ENCODE assay signal across 8 mouse cellular contexts in the genomic region with DNA sequence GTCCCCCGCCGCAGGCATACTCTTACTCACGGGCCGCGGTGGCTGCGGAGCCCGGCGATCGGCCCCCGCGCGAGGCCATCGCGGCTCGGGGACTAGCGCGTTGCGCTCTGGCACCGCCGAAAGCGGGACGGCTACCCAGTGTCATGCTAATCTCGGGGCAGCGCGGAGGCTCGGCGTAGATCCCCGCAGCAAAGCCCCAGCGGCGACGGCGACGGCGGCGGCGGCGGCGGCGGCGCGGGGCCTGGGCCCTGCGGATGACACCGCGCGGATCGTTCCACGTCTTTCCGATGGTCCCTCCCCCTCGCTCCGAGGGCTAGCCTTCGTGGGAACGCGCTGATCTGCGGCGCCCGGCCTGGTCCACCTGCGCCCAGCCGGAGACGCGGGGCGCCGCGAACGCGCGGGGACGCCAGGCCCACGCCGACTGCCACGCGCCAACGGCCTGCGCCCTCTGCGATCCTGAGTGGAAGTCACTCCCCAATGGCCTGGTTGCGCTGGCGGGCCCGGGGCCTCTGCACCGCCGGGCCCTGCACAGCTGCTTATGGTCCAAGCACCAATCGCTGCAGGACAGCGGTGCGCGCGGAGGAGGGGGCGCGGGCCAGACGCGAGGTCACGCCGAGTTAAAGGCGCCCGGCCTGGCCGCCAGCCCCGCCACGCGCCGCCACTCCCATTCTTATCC.
DNase-seq lines count a peak whose midpoint lies in the region; ATAC-seq and TF ChIP-seq lines count a peak whose summit lies in the region.

No protein-coding gene starts in this region.

- H3K9me3 ChIP-seq in embryonic facial prominence, embryonic 13.5 days, result no peaks in the 10 kb centered on the region
- no peaks in the 10 kb centered on the region for H3K9me3 ChIP-seq in limb, embryonic 13.5 days
- no peaks in the 10 kb centered on the region for H3K9me3 ChIP-seq in midbrain, embryonic 16.5 days (replicated peaks; ENCODE audit: control insufficient read depth, low read length, poor library complexity, severe bottlenecking)

- ATAC-seq in embryonic facial prominence, embryonic 13.5 days (ENCODE audit: insufficient number of reproducible peaks, insufficient read depth, low FRiP score, low TSS enrichment, low read depth), result peak; percentile 82
- peak; percentile 80 for ATAC-seq in limb, embryonic 13.5 days (ENCODE audit: low FRiP score, low read depth)
- ATAC-seq in midbrain, embryonic 16.5 days, result peak; percentile 84

- no peaks in the 10 kb centered on the region for H3K27me3 ChIP-seq in embryonic facial prominence, embryonic 13.5 days
- H3K27me3 ChIP-seq in heart, adult 2 months (ENCODE audit: control insufficient read depth, insufficient read depth, low read length), result no peaks in the 10 kb centered on the region
- no peaks in the 10 kb centered on the region for H3K27me3 ChIP-seq in kidney, adult 2 months (replicated peaks; ENCODE audit: control insufficient read depth, insufficient read depth, low read length)
- no peaks in the 10 kb centered on the region for H3K27me3 ChIP-seq in limb, embryonic 13.5 days
- H3K27me3 ChIP-seq in midbrain, embryonic 16.5 days (ENCODE audit: control insufficient read depth, insufficient read depth, low read depth, low read length), result no peaks in the 10 kb centered on the region
- no peaks in the 10 kb centered on the region for H3K27me3 ChIP-seq in testis, adult 2 months (ENCODE audit: control insufficient read depth, insufficient read depth, low read length)

- DNase-seq in layer of hippocampus, adult 11-12 months (ENCODE audit: low spot score), result peak; percentile 60
- DNase-seq in layer of hippocampus, adult 9-10 months (ENCODE audit: low spot score), result no peak
- peak; percentile 81 to 84 for DNase-seq in heart, adult 2 months
- peak; percentile 65 for DNase-seq in kidney, adult 2 months

- no peaks in the 10 kb centered on the region for H3K36me3 ChIP-seq in embryonic facial prominence, embryonic 13.5 days
- H3K36me3 ChIP-seq in heart, adult 2 months (ENCODE audit: control insufficient read depth, insufficient read depth, low read length), result no peaks in the 10 kb centered on the region
- H3K36me3 ChIP-seq in kidney, adult 2 months (ENCODE audit: control insufficient read depth, insufficient read depth, low read length), result no peaks in the 10 kb centered on the region
- H3K36me3 ChIP-seq in limb, embryonic 13.5 days, result no peaks in the 10 kb centered on the region
- no peaks in the 10 kb centered on the region for H3K36me3 ChIP-seq in midbrain, embryonic 16.5 days (ENCODE audit: control insufficient read depth, insufficient read depth, low read length)
- no peaks in the 10 kb centered on the region for H3K36me3 ChIP-seq in testis, adult 2 months (ENCODE audit: control insufficient read depth, insufficient read depth, low read length)

- TF ChIP-seq CTCF in heart, adult 2 months (IDR thresholded peaks at IDR 0.05), result no peak
- TF ChIP-seq CTCF in kidney, adult 2 months (conservative IDR thresholded peaks at IDR 0.05; ENCODE audit: insufficient read depth, insufficient read length, low read depth, low read length), result no peak
- no peak for TF ChIP-seq CTCF in testis, adult 2 months (IDR thresholded peaks at IDR 0.05; ENCODE audit: control insufficient read depth, insufficient read depth, insufficient replicate concordance, low read depth, low read length)

- H3K79me2 ChIP-seq in heart, adult 2 months (replicated peaks; ENCODE audit: control insufficient read depth, insufficient read depth, low read length), result peaks cover 6% of the 10 kb centered on the region

- H3K4me2 ChIP-seq in embryonic facial prominence, embryonic 13.5 days, result peak overlapping the region; percentile 81
- H3K4me2 ChIP-seq in limb, embryonic 13.5 days (replicated peaks), result peak overlapping the region; percentile 83
- H3K4me2 ChIP-seq in midbrain, embryonic 16.5 days (ENCODE audit: low read length), result peak overlapping the region; percentile 92

- intact Hi-C loops in heart, adult 2 months (cut with DNase I), result loop anchor here (5.0 kb wide), 2 partner anchors 58 to 78 kb away; no protein-coding TSS in a partner anchor

- H3K27ac ChIP-seq in embryonic facial prominence, embryonic 13.5 days, result peak overlapping the region; percentile 94
- peak overlapping the region; percentile 77 for H3K27ac ChIP-seq in heart, adult 2 months
- no peak overlapping the region for H3K27ac ChIP-seq in kidney, adult 2 months (ENCODE audit: insufficient read depth, low read depth, low read length)
- peak overlapping the region; percentile 88 for H3K27ac ChIP-seq in limb, embryonic 13.5 days
- H3K27ac ChIP-seq in midbrain, embryonic 16.5 days (ENCODE audit: low read length), result peak overlapping the region; percentile 99
- no peak overlapping the region for H3K27ac ChIP-seq in testis, adult 2 months (ENCODE audit: control insufficient read depth, insufficient read depth, low read depth, low read length)

- under 1% methylated on average over 97 of the region's 97 CpGs for WGBS in embryonic facial prominence, embryonic 13.5 days
- WGBS in heart, adult 2 months, result under 1% methylated on average over 96 of the region's 97 CpGs
- WGBS in kidney, adult 2 months, result under 1% methylated on average over 96 of the region's 97 CpGs
- WGBS in limb, embryonic 13.5 days, result under 1% methylated on average over 72 of the region's 97 CpGs
- under 1% methylated on average over 72 of the region's 97 CpGs for WGBS in midbrain, embryonic 16.5 days

- peak overlapping the region; percentile 86 for H3K4me3 ChIP-seq in embryonic facial prominence, embryonic 13.5 days
- H3K4me3 ChIP-seq in heart, adult 2 months, result peak overlapping the region; percentile 63
- peak overlapping the region; percentile 69 for H3K4me3 ChIP-seq in kidney, adult 2 months (ENCODE audit: insufficient read depth, low read depth, low read length)
- peak overlapping the region; percentile 84 for H3K4me3 ChIP-seq in limb, embryonic 13.5 days
- peak overlapping the region; percentile 91 for H3K4me3 ChIP-seq in midbrain, embryonic 16.5 days (ENCODE audit: low read depth, low read length)
- H3K4me3 ChIP-seq in testis, adult 2 months (ENCODE audit: control insufficient read depth, low read depth, low read length), result peak overlapping the region; percentile 71

- TF ChIP-seq POLR2A in heart, adult 2 months (IDR thresholded peaks at IDR 0.05; ENCODE audit: insufficient read depth, low read depth, low read length), result no peak; the same call in 1 of the 2 replicates
- TF ChIP-seq POLR2A in kidney, adult 2 months (IDR thresholded peaks at IDR 0.05; ENCODE audit: low read depth, low read length), result no peak
- TF ChIP-seq POLR2A in testis, adult 2 months (IDR thresholded peaks at IDR 0.05; ENCODE audit: control insufficient read depth, low read depth, low read length), result no peak

- TF ChIP-seq EP300 in heart, adult 2 months (IDR thresholded peaks at IDR 0.05; ENCODE audit: insufficient read depth, low read depth, low read length), result no peak

- H3K4me1 ChIP-seq in embryonic facial prominence, embryonic 13.5 days, result peaks cover 33% of the 10 kb centered on the region
- peaks cover 3% of the 10 kb centered on the region; the same call in 1 of the 2 replicates for H3K4me1 ChIP-seq in heart, adult 2 months (ENCODE audit: control insufficient read depth, insufficient read depth, low read length)
- H3K4me1 ChIP-seq in kidney, adult 2 months (ENCODE audit: control insufficient read depth, insufficient read depth, low read length), result peaks cover 3% of the 10 kb centered on the region; the same call in 1 of the 2 replicates
- peaks cover 47% of the 10 kb centered on the region for H3K4me1 ChIP-seq in limb, embryonic 13.5 days
- peaks cover 25% of the 10 kb centered on the region for H3K4me1 ChIP-seq in midbrain, embryonic 16.5 days (ENCODE audit: control insufficient read depth, insufficient read depth, low read length)
- peaks cover 16% of the 10 kb centered on the region for H3K4me1 ChIP-seq in testis, adult 2 months (ENCODE audit: control insufficient read depth, insufficient read depth, low read length)

- peak overlapping the region; percentile 93 for H3K9ac ChIP-seq in embryonic facial prominence, embryonic 13.5 days
- H3K9ac ChIP-seq in heart, adult 2 months (ENCODE audit: low read depth, low read length), result peak overlapping the region; percentile 79
- H3K9ac ChIP-seq in limb, embryonic 13.5 days, result peak overlapping the region; percentile 96
- H3K9ac ChIP-seq in midbrain, embryonic 16.5 days (ENCODE audit: low read depth, low read length), result peak overlapping the region; percentile 100

Comparison
In these comparisons a context has a peak if more than half of its experiments do, and no peak if none do; other contexts are left out.
1. H3K27ac ChIP-seq: peak in embryonic facial prominence, embryonic 13.5 days (single experiment), heart, adult 2 months (single experiment), limb, embryonic 13.5 days (single experiment) and midbrain, embryonic 16.5 days (single experiment); none in kidney, adult 2 months (single experiment) and testis, adult 2 months (single experiment).
2. Peak in every context shown above with its lines, with median percentiles within 50 percentile points of each other: ATAC-seq, H3K4me2 ChIP-seq, H3K4me3 ChIP-seq and H3K9ac ChIP-seq.